In genomic region chr5:19870406-19870805, GRCm38 (mm10) we compare ENCODE assay signal across 23 mouse cellular contexts.
A peak's percentile ranks its signal among the peaks of the same experiment; 100 is the strongest.
DNase-seq lines count a peak whose midpoint lies in the region; ATAC-seq and TF ChIP-seq lines count a peak whose summit lies in the region.
"Had no signal": no experiment of that assay in that cellular context is flagged by ENCODE, and none has a peak within 500 bp of the region (broad histone marks: within the 10 kb centered on the region; RNA-seq: fewer than 3 reads in every experiment).

No protein-coding gene starts in this region.

- no peaks in the 10 kb centered on the region for H3K36me3 ChIP-seq in liver, postnatal 0 days (replicated peaks; ENCODE audit: insufficient read depth, low read length)
- H3K36me3 ChIP-seq: embryonic facial prominence, embryonic 13.5 days had no signal

- no peaks in the 10 kb centered on the region for H3K9me3 ChIP-seq in liver, postnatal 0 days (ENCODE audit: low read length)
- H3K9me3 ChIP-seq: embryonic facial prominence, embryonic 13.5 days had no signal

- H3K4me2 ChIP-seq in liver, postnatal 0 days (ENCODE audit: low read depth, low read length): no peak overlapping the region
- H3K4me2 ChIP-seq: embryonic facial prominence, embryonic 13.5 days; heart, embryonic 11.5 days had no signal

- ATAC-seq in liver, postnatal 0 days: no peak
- ATAC-seq: activated CD4-positive, CD25-positive, alpha-beta regulatory T cell, adult 4 months; forebrain, embryonic 16.5 days; hindbrain, embryonic 16.5 days; lung, postnatal 0 days; Patski had no signal

- no peak overlapping the region for H3K27ac ChIP-seq in liver, postnatal 0 days (ENCODE audit: low read depth)
- H3K27ac ChIP-seq: embryonic facial prominence, embryonic 13.5 days; liver, embryonic 14.5 days had no signal

- 87% methylated on average over 4 of the region's 4 CpGs for WGBS in liver, postnatal 0 days (ENCODE audit: insufficient replicate concordance)

- no peak for TF ChIP-seq CTCF in liver, postnatal 0 days (IDR thresholded peaks at IDR 0.05; ENCODE audit: low read depth)

- H3K4me3 ChIP-seq in liver, postnatal 0 days (ENCODE audit: low read depth, low read length): no peak overlapping the region
- H3K4me3 ChIP-seq: embryonic facial prominence, embryonic 13.5 days had no signal

- no peak overlapping the region for H3K9ac ChIP-seq in liver, postnatal 0 days (replicated peaks)
- H3K9ac ChIP-seq: embryonic facial prominence, embryonic 13.5 days; liver, embryonic 14.5 days had no signal

- TF ChIP-seq EP300 in liver, postnatal 0 days (IDR thresholded peaks at IDR 0.05; ENCODE audit: low read depth): no peak

- no peaks in the 10 kb centered on the region for H3K4me1 ChIP-seq in liver, postnatal 0 days (ENCODE audit: insufficient read depth)

- DNase-seq in frontal cortex, adult 2 months (ENCODE audit: extremely low spot score in 1 of 2, low spot score in 1 of 2): peak; percentile 49 to 67
- DNase-seq in layer of hippocampus, adult 18-20 months (ENCODE audit: low spot score in 2 of 2): peak; percentile 51 to 76
- peak; percentile 42 to 55 for DNase-seq in left cerebral cortex, adult 18-20 months (ENCODE audit: low spot score in 2 of 2)
- DNase-seq in right cerebral cortex, postnatal 14 days: peak; percentile 31
- no peak for DNase-seq in urinary bladder, postnatal 4 days (ENCODE audit: low spot score in 2 of 2)
- DNase-seq in kidney, adult 8-10 months: no peak
- no peak for DNase-seq in liver, postnatal 0 days
- DNase-seq: adrenal gland, postnatal 25 days; cerebellum, adult 8-10 months; gastrocnemius, postnatal 25 days; heart, postnatal 14 days; kidney, adult 18-20 months; kidney, postnatal 14 days; midbrain, embryonic 14.5 days; thymus, adult 2 months had no signal

- H3K27me3 ChIP-seq in liver, postnatal 0 days (ENCODE audit: insufficient read depth, low read length): no peaks in the 10 kb centered on the region
- H3K27me3 ChIP-seq: embryonic facial prominence, embryonic 13.5 days had no signal

Comparison
In these comparisons a context has a peak if more than half of its experiments do, and no peak if none do; other contexts are left out.
1. DNase-seq: peak in frontal cortex, adult 2 months (2 of 2), layer of hippocampus, adult 18-20 months (2 of 2), left cerebral cortex, adult 18-20 months (2 of 2) and right cerebral cortex, postnatal 14 days (single experiment); none in urinary bladder, postnatal 4 days (0 of 2), kidney, adult 8-10 months (0 of 2) and liver, postnatal 0 days (single experiment).